Mouse (Mus musculus): ENCODE measurements around the gene Tle3.
A peak's percentile ranks its signal among the peaks of the same experiment; 100 is the strongest.

Gene Tle3

GRCm38 (mm10) chr9:61358933-61359332, 13.2 kb upstream of the Tle3 start:
- DNase-seq (ENCODE audit: low read depth, low spot score): no peak

- no peak for DNase-seq (ENCODE audit: low read depth, low spot score)
Observed at GRCm38 (mm10) chr9:61359741-61360140, 12.4 kb upstream of the Tle3 start.

GRCm38 (mm10) chr9:61360163-61360562, 12.0 kb upstream of the Tle3 start:
- DNase-seq (ENCODE audit: low read depth, low spot score): no peak

- peak; percentile 91 for DNase-seq (ENCODE audit: low read depth, low spot score)
Observed at GRCm38 (mm10) chr9:61360727-61361631, 11.2 kb upstream of the Tle3 start.

DNA sequence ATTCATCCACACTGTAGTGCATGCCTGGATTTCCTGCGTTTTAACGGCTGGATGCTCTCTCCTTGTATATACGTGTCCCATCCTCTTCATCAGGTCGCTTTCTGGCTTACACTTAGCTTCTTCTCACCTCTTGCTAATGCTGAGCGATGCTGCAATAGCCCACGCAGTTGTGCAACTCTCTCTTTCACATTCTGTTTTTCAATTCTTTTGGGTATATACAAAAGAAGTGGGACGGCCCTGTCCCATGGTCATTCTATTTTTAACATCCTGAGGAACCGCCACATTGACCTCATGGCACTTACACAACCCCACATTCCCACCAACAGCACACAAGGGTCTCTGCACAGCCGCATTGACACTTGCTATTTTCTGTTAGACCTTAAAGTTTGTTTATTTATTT, 9.0 kb upstream of the Tle3 start:
- DNase-seq (ENCODE audit: low read depth, low spot score): no peak

DNA sequence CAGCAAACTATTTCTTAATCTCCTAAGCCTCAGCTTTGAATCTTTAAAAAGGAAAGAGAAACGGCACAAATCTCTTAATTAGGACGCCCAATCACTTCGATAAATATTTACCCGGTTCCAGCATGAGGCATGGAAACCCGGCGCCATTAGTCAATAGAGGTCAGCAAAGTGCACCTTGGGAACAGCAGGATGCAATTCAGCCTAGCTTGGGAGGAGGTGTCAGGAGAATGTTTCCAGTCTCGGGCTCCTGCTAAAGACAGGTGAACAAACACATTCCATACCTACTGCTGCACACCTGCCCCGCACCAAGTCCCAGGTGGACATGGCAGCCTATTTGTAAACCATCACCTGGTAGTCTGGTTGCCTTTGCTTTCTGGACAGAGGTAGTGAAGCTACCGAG, 6.1 kb upstream of the Tle3 start:
- DNase-seq (ENCODE audit: low read depth, low spot score): peak; percentile 60

DNA sequence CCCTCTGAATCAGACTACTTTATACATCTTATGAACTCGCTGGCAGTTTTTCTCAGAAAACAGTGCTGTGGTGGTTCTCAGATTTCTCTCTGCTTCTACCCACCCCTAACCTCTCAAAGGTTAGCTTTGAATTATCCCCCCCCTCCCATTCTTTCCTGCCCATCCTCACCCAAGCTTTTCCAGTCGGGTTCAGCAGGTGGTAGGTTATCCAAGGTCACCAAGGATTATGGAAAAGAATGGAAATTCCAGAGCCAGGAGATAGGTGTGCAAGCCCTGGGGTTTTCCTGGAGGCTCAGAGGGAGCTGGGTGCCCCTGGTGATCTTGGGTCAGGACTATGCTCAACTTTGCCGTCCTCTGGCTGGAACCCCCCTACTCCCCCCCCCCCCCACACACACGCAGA, 5.0 kb upstream of the Tle3 start:
- peak; percentile 70 for DNase-seq (ENCODE audit: low read depth, low spot score)

DNA sequence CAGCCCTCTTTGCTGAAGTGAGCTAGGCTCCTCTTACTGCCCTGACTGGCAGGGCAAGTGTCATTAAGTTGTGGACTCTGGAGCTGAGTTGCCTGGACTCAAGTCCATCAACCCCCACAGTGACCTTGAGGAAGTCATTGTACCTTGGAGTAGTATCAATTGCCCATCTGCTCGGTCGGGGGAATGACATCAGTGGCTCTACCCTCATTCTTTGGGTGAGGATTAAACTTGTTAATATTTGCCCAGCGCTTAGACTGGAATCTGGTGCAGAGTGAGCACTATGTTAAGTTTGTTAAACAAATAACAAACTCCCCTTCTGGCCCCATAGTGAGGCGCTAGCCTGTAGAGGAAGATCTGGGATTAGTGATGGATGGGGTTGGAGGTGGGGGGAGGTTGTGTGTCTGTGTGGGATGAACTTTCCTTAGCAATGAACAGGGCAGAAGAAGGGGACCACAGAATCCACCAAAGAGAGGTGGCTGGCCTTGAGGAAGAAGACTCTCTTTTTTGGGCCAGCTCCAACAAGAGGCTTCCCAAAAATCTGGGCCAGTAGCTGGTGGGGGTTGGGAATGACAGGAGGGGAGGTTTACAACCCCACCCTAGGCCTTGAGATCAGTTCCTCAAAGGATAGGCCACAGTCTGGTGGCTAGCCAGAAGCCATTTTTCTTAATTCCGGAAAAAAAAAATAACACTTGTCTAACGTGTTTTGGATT, 4.2 kb upstream of the Tle3 start:
- peak; percentile 54 for DNase-seq (ENCODE audit: low read depth, low spot score)

DNA sequence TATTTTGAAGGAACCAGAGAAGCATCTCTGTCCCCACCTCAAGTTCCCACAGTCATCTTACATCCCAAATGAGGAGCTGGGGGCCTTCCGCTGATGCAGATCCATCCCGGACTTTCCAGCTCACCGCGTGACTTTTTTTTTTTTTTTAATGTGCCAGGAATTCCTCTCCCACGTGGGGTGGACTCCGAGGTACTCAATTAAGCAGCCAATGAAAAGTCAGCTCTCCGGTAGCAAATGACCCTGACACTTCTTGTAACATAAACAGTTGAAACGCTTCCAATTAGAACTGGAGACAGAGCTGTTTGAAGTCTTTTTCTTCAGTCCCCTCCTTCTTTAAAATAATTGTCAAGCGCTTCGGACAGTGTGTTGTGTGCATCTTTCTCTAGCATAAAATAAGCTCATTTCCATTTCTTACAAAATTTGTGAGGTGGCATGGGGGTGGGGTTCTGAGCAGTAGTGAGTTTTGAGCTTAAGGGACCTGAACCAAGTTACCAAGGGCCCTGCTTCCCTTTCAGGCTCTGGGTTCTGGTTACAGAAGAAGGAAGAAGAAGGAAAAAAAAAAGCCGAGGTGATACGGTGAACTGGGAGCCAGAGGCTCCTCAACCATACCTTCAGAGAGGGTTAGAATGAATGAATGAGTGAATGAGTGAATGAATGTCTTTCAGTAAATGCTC, 3.5 kb upstream of the Tle3 start:
- DNase-seq (ENCODE audit: low read depth, low spot score): peak; percentile 96

DNA sequence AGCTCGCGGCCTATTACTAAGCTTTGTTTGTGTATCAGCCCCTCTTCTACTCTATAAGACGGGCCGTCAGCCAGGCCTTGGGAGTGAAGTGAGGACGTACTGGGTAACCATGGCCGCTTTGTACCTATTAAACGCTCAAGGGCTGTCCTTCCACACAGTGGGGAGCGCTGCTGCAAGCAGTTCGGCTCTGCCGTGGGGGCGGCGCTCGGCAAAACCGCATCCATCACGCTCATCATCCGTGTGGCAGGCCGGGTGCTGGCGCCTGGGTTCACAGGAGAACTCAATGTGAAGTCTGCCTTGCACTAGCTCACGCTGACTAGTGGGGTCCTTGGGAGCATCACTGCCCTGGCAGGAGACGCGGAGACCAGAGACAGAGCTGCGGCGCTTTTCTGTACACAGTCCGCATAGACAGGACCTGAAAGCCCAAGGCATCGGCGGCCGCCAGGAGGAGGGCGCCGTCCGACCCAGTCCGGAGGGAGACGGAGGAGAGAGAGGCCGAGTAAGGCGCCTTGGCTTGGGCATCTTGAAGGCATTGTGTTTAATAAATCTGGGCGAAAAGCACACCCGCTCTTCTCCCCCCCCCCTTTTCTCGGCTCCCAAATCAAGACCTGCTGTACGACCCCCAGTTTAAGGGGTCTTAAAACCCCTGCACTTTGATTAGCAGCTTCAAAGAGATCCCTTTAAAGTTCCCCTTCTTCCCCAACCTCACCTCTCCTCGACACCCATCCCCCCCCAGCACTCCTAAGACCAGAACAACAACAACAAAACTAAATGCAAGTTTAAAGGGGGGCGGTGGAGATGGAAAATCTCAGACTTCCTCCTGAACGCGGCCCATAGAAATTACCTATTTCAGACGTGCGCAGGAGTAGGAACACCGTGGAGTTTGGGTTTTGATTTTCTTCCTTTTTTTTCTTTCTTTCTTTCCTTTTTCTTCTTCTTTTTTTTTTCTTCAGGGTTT, 2.6 kb upstream of the Tle3 start:
- DNase-seq (ENCODE audit: low read depth, low spot score): peak; percentile 49

GRCm38 (mm10) chr9:61370454-61370888, 1.7 kb upstream of the Tle3 start:
- DNase-seq (ENCODE audit: low read depth, low spot score): peak; percentile 99

DNA sequence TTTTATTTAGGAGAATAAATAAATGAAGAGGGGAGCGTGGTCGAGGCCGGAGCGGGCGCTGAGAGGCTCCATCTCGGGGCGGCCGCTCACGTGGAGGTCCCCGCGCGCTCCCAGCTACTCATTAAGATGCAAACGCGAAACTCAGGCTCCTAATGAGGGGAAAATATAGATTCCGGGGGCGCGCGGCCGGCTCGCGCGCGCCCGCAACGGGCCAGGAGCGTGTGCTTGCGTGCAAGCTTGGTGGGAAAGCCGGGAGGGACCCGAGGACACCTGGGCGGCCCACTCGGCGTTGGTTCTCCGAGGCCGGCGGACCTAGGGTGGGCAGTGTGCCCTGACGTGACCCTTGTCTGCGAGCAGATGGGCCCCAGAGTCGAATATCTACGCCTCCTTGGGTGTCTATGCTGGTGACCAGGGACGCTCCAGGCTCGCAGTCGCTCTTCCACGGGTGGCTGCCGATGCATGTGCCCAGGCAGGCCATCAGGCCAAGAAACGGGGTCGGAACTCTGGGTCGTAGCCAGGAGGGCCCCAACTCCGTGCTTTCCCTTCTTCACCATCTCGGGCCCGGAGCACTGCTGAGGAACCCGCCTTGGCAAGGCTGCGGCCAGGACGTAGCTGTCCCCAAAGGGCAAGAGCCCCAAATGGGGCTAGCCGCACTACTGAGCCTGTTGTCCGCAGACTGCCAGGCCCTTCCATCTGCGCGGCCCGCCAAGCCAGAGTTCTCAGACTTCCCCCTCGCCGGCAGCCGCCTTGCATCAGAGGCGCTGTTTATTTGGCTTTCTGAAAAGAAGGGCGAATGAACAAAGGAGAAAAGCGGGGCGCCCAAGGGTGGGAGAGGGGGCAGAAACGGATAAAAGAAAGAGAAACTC, 1.0 kb upstream of the Tle3 start:
- no peak for DNase-seq (ENCODE audit: low read depth, low spot score)

DNA sequence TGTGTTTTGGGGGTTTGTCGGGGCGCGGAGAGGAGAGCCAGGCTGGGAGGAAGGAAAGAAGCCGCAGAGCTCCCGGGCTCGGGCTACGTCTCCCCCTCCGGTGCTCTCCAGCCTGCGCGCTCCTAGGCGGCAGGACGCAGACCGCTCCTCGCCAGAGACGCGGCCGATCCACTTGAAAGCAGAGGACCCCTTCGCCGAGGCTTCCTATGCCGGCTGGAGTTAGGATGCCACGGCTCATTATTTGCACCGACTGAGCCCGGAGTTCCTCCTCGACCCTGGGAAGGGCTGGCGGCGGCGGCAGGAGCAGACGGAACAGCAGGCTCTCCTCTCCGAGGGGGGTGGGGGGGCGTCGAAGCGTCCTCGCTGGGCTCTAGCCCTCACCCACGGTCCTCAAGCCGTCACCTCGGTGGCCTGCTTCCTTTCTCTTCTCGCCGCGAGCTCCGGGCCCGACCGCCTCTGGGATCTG, 377 bp downstream of the Tle3 start:
- no peak for DNase-seq (ENCODE audit: low read depth, low spot score)

DNA sequence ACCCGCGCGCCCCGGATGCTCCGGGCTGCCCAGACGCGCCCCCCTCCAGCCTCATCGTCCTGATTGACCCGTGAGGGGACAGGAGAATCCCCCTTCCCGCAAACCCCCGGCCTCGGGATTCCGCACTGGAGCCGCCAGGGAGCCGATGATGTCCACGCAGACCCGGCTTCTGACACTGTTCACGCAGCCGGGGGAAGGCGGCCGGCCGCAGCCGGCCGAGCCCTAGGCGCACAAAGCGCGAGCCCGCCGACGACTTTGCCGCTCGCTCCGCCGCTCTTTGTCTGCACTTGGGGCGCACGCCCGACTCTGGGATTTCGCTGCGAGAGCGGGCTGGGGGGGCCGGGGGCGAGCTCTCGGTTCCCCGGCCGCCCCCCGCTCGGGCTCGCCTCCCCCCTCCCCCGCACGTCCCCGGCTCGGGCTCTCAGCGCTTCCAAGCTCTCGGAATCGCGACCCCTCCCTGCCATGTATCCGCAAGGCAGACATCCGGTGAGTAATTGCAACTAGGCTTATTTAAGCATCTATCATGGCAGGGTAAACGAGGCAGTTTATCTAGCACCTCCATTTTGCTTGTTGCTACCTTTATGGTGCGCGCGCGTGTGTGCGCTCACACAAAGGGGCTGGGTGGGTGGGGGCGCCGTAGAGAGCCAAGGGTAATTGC, 939 bp downstream of the Tle3 start:
- DNase-seq (ENCODE audit: low read depth, low spot score): peak; percentile 62

GRCm38 (mm10) chr9:61373634-61373941, 1.4 kb downstream of the Tle3 start:
- no peak for DNase-seq (ENCODE audit: low read depth, low spot score)

DNA sequence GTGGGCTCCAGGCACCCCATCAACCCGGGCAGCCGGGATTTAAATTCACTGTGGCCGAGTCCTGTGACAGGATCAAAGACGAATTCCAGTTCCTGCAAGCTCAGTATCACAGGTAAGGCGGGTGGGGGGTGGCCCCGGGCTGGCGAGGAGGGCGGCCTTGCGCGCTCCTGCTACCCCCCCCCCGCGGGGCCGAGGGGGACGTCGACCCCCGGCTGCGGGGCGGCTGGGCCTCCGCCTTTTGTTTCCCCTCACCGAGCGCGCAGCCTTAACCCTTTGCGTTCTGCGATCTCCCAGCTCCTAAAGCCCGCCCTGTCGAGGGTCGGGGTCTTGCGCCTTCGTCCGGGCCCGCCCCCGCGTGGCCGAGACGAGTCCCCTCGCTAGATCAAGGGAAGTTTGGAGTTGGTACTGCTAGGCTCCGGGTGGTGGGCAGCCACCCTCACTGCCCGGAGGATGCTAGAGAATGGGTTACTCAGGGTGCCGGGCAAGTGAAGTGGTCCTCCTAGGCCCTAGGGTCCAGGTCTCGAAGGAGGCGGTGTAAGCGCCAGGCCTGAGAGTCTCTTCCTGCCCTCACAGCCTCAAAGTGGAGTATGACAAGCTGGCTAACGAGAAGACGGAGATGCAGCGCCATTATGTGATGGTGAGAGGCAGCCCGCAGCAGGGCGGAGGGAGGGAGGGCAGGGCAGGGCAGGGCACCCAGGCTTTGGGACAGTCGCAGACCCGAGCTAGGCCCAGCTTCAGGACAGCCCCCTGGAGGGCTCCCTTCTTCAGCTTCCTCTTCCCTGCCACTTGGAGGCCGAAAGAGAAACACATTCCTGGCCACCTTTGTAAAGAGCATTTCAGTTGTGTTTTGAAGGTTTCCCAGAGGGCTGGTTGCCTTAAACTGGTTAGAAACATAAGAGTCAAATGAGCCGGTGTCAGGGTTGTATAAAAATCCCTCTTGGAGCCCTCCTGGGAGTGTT, 2.1 kb downstream of the Tle3 start:
- DNase-seq (ENCODE audit: low read depth, low spot score): peak; percentile 54

DNA sequence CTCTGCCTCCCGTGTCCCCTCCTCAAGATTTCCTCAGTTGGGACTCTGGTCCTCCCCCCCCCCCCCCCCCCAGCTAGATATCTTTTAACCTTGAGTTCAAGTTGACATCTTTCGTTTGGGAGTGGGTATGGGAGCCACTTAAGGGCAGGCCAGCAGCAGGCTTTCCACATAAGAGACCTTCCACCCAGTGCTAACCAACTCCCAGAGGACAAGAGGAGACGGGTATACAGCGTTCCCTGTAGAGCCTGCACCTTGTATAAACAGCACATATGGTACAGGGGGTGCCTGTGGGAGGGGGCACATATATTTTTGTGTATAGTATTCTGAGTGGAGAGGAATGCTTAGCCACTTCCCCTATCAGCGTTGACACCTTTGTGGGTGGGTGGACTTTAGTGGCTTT, 2.8 kb downstream of the Tle3 start:
- DNase-seq (ENCODE audit: low read depth, low spot score): no peak

DNA sequence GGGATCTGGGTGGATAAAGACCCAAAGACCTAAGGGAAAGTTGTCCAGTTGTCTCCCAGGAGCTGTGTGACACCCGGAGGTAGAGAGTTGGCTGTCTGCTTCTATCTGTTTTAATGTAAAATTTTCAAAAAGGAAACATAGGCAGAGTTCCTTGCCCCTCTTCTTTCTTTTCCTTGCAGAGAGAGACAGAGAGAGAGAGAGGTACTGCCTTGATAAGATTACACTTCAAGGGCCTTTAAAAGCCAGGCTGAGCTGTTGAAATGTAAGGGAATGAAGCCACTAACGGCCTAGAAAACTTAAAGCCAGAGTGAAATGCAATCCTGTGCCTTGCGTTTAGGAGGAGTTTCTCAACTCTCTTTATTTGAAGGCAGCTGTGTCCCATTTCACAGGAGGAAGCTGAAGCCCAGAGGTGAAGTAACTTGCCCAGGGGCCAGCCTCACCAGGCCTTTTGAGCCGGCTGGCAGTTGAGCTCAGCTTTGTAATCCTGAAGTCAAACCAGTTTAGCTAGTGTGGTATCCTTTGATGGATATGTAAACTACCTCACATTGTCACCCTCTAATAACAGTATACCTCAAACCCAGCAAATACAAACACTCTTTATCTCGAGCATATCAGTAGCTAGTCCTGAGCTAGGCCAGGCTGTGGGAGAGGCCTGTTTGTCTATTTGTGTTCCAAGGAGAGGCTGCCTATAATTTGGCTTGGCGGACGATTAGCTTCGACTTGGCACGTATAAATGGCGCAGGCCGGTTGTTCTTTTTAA, 3.8 kb downstream of the Tle3 start:
- no peak for DNase-seq (ENCODE audit: low read depth, low spot score)

All from ES-CJ7 (cell line).